Mouse (Mus musculus) small intestine, adult 2 months (tissue): ENCODE measurements at regions not wholly inside any gene's neighbourhood (a gene's known extent, or its start where the extent isn't known, plus 50 kb on each side); places are given as distances from the start of the nearest gene placed in this dataset.

ENCODE experiments used
- H3K27ac ChIP-seq: fragments of 200-500 bp; 2 replicates; pipeline ENCODE4 v1.5.1; 2012; ENCODE audit warnings: low read depth, low read length, control low read depth, inconsistent platforms; ENCODE audit not compliant: insufficient read depth
- H3K27me3 ChIP-seq: fragments of 200-500 bp; 2 replicates; pipeline ENCODE4 v1.6.1; 2012; ENCODE audit warnings: mild to moderate bottlenecking, moderate library complexity, low read length, inconsistent platforms; ENCODE audit not compliant: control insufficient read depth, insufficient read depth
- H3K36me3 ChIP-seq: fragments of 200-500 bp; 2 replicates; pipeline ENCODE4 v1.6.1; 2012; ENCODE audit warnings: mild to moderate bottlenecking, low read length, control low read depth, inconsistent platforms; ENCODE audit not compliant: control insufficient read depth, insufficient read depth
- H3K4me1 ChIP-seq: fragments of 200-500 bp; 2 replicates; pipeline ENCODE4 v1.6.1; 2012; ENCODE audit warnings: low read length, inconsistent platforms, mixed read lengths; ENCODE audit not compliant: control insufficient read depth, insufficient read depth, insufficient read length
- H3K4me3 ChIP-seq: fragments of 200-500 bp; 2 replicates; pipeline ENCODE4 v1.5.1; 2012; ENCODE audit warnings: low read depth, mild to moderate bottlenecking, control low read depth, inconsistent platforms, low read length, moderate library complexity
- CTCF ChIP-seq: fragments of 200-500 bp; IDR thresholded peaks from 2 replicates; pipeline ENCODE4 v1.5.1; 2012; ENCODE audit warnings: low read depth, mild to moderate bottlenecking, control low read depth, inconsistent platforms, low read length, moderate library complexity, mixed read lengths; ENCODE audit not compliant: insufficient replicate concordance, insufficient read length; ENCODE audit errors: extremely low read depth
- POLR2A ChIP-seq: fragments of 200-500 bp; IDR thresholded peaks from 2 replicates; pipeline ENCODE4 v1.6.1; 2012; ENCODE audit warnings: low read depth, mild to moderate bottlenecking, control low read depth, inconsistent platforms, low read length, moderate library complexity
- WGBS: fragments of 180-500 bp; shearing (Covaris S2); methylation state at CpG from one replicate; pipeline ENCODE4 v1.1.7; 2018; 5-methylcytosine and 5-hydroxymethylcytosine counted together

DNA sequence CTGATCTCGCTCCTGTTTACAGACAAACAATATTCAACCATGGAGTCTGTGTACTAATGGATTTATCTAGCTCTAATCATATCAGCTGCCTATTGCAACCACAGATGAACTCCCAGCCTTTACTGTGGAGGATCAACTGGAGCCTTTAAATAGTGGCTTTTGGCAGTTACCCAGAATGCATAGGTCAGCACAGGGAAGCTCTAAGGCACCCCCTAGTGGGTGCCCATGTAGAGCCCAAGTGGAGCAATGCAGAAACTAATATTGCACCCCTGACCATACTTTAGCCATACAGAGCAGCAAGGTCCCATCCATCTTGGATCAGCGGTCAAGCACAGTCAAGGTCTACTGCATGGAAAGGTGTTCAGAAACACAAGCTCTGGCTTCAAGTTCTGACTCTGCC lies 115.8 kb upstream of the Cdh5 start:
- no peaks in the 10 kb centered on the region for H3K36me3 ChIP-seq
- no peak for TF ChIP-seq CTCF
- TF ChIP-seq POLR2A = no peak
- H3K27ac ChIP-seq = no peak overlapping the region
- H3K27me3 ChIP-seq = no peaks in the 10 kb centered on the region
- WGBS = 88% methylated on average over 2 of the region's 2 CpGs
- no peak overlapping the region for H3K4me3 ChIP-seq
- no peaks in the 10 kb centered on the region for H3K4me1 ChIP-seq

DNA sequence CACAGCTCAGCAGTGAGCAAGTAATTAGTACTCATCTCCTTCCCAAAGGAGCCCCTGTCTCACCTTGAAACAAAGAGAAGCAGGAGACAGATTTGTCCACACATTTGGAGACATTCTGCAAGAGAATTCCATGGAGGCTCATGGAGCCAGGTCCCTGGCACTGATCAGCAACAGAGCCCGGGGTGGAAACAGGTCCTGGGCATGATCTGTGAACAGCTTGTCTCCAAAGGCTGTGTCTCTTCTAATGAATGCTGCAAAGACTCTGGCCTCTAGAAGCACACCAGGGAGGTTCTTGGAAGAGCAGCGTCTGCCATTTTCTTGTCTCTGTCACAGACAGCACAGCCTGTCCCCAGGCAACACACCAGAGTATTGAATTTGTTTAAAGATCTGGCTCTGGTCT lies 107.5 kb upstream of the Cdh5 start:
- H3K27me3 ChIP-seq = no peaks in the 10 kb centered on the region
- H3K4me3 ChIP-seq = no peak overlapping the region
- WGBS = 86% methylated on average over 2 of the region's 2 CpGs
- no peaks in the 10 kb centered on the region for H3K4me1 ChIP-seq
- no peaks in the 10 kb centered on the region for H3K36me3 ChIP-seq
- H3K27ac ChIP-seq = no peak overlapping the region
- no peak for TF ChIP-seq POLR2A
- no peak for TF ChIP-seq CTCF

GRCm38 (mm10) chr8:103998143-103998542 lies 103.3 kb upstream of the Cdh5 start:
- no peaks in the 10 kb centered on the region for H3K4me1 ChIP-seq
- H3K27me3 ChIP-seq = no peaks in the 10 kb centered on the region
- TF ChIP-seq POLR2A = no peak
- no peak for TF ChIP-seq CTCF
- H3K4me3 ChIP-seq = no peak overlapping the region
- H3K27ac ChIP-seq = no peak overlapping the region
- 64% methylated on average over 6 of the region's 6 CpGs for WGBS
- no peaks in the 10 kb centered on the region for H3K36me3 ChIP-seq

DNA sequence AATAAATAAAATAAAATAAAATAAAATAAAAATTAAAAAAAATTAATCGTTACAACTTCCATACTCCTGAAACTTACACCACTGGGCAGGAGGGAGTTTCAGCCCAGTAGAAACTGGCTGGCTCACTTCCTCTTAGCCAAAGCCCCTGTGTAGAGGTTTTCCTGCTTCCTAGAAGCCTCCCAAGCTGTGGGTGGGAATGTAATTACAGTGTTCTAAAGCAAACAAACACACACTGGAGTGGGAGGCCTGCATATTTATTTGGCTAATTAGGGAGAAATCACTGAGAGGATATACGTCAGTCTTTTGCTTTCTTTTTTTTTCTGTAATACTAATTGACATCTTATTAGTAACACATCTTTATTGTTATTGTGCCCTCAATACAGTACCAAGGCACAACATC lies 94.2 kb upstream of the Cdh5 start:
- WGBS = 76% methylated on average over 2 of the region's 2 CpGs
- Histone ChIP-seq H3K4me3 (no peak overlapping the region), H3K36me3 (no peaks in the 10 kb centered on the region), H3K4me1 (no peaks in the 10 kb centered on the region), H3K27ac (no peak overlapping the region), H3K27me3 (no peaks in the 10 kb centered on the region)
- TF ChIP-seq CTCF (no peak), POLR2A (no peak)

- no peaks in the 10 kb centered on the region for H3K4me1 ChIP-seq
- H3K27ac ChIP-seq = no peak overlapping the region
- H3K36me3 ChIP-seq = no peaks in the 10 kb centered on the region
- TF ChIP-seq CTCF (no peak), POLR2A (no peak)
- H3K27me3 ChIP-seq = no peaks in the 10 kb centered on the region
- 88% methylated on average over 5 of the region's 5 CpGs for WGBS
- no peak overlapping the region for H3K4me3 ChIP-seq
These were observed 92.7 kb upstream of the Cdh5 start for GRCm38 (mm10) chr8:104008756-104009155.

DNA sequence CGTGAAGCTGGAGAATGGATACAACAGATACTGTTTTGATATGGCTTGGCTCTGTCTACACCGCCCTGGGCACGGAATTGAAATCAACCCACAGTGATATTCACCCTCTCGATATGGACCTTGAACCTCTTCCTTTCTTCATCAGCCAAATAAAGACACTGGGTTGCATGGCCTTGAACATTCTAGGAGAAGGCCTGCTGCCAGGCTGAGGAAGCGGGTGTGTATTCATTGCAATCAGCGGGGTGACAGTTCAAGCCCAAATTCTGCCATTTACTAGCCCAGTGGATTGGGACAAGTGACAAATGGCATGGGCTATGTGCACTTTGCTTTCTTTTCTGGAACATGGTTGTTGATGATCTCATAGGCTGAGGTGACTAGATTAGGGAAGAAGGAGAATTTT lies 92.1 kb upstream of the Cdh5 start:
- Histone ChIP-seq H3K4me3 (no peak overlapping the region), H3K4me1 (no peaks in the 10 kb centered on the region), H3K36me3 (no peaks in the 10 kb centered on the region), H3K27ac (no peak overlapping the region), H3K27me3 (no peaks in the 10 kb centered on the region)
- TF ChIP-seq POLR2A (no peak), CTCF (no peak)
- WGBS = 78% methylated on average over 6 of the region's 6 CpGs

GRCm38 (mm10) chr8:104022231-104022630 lies 79.2 kb upstream of the Cdh5 start:
- Histone ChIP-seq H3K4me1 (no peaks in the 10 kb centered on the region), H3K4me3 (no peak overlapping the region), H3K36me3 (no peaks in the 10 kb centered on the region), H3K27me3 (no peaks in the 10 kb centered on the region), H3K27ac (no peak overlapping the region)
- TF ChIP-seq POLR2A (no peak), CTCF (no peak)
- 81% methylated on average over 7 of the region's 7 CpGs for WGBS
